Mouse (Mus musculus): Measurements from ENCODE around the gene Try10.
"Not testable (repeated sequence)": the region's sequence is repeated elsewhere in the genome, so short reads cannot be mapped to it uniquely, and the experiment has no call there.

Try10 gene

GRCm38 (mm10) chr6:41353932-41354331 is at the start of gene Try10:
Try10 (plus strand) TSS chr6:41354105.
- DNase-seq (ENCODE audit: extremely low read depth, low read depth, low spot score), result no peak

- not testable (repeated sequence) for DNase-seq (ENCODE audit: extremely low read depth, low read depth, low spot score)
Observed at GRCm38 (mm10) chr6:41316741-41317140, 37.2 kb upstream of the Try10 start, which contains the start of gene Try5. Try5 (minus strand) TSS chr6:41316841.

GRCm38 (mm10) chr6:41373772-41374171 is 19.9 kb downstream of the Try10 start:
- DNase-seq (ENCODE audit: extremely low read depth, low read depth, low spot score), result not testable (repeated sequence)

GRCm38 (mm10) chr6:41377578-41377977 is 23.7 kb downstream of the Try10 start, which contains the start of gene Prss3:
Prss3 (minus strand) TSS chr6:41377678.
- not testable (repeated sequence) for DNase-seq (ENCODE audit: extremely low read depth, low read depth, low spot score)

- DNase-seq (ENCODE audit: extremely low read depth, low read depth, low spot score), result no peak
Observed at GRCm38 (mm10) chr6:41386781-41387180, 32.9 kb downstream of the Try10 start.

GRCm38 (mm10) chr6:41391640-41392039 is 37.7 kb downstream of the Try10 start:
- not testable (repeated sequence) for DNase-seq (ENCODE audit: extremely low read depth, low read depth, low spot score)

GRCm38 (mm10) chr6:41392056-41392455 is 38.2 kb downstream of the Try10 start, which contains the start of gene Gm5771:
Gm5771 (plus strand) TSS chr6:41392356.
- not testable (repeated sequence) for DNase-seq (ENCODE audit: extremely low read depth, low read depth, low spot score)
